ENCODE assay signal across 8 mouse cellular contexts in genomic region chr1:180813409-180813884, GRCm38 (mm10). TPM values are rescaled to one million over a fixed set of nuclear protein-coding genes. Genes with fewer than 3 reads are reported as not detected.
A peak's percentile ranks its signal among the peaks of the same experiment; 100 is the strongest.
DNase-seq lines count a peak whose midpoint lies in the region; ATAC-seq and TF ChIP-seq lines count a peak whose summit lies in the region.

No protein-coding gene starts in this region.

- WGBS in embryonic facial prominence, embryonic 12.5 days, result under 1% methylated on average over 40 of the region's 65 CpGs
- under 1% methylated on average over 61 of the region's 65 CpGs for WGBS in kidney, adult 2 months
- under 1% methylated on average over 30 of the region's 65 CpGs for WGBS in limb, embryonic 11.5 days
- WGBS in midbrain, embryonic 13.5 days, result 0% methylated on average over 26 of the region's 65 CpGs
- WGBS in small intestine, adult 2 months, result under 1% methylated on average over 50 of the region's 65 CpGs

- peak overlapping the region; percentile 98 for H3K9ac ChIP-seq in embryonic facial prominence, embryonic 12.5 days
- H3K9ac ChIP-seq in limb, embryonic 11.5 days (ENCODE audit: low read length), result peak overlapping the region; percentile 99
- H3K9ac ChIP-seq in midbrain, embryonic 13.5 days (replicated peaks), result peak overlapping the region; percentile 100

- no peaks in the 10 kb centered on the region for H3K27me3 ChIP-seq in embryonic facial prominence, embryonic 12.5 days
- H3K27me3 ChIP-seq in kidney, adult 2 months (replicated peaks; ENCODE audit: control insufficient read depth, insufficient read depth, low read length), result no peaks in the 10 kb centered on the region
- no peaks in the 10 kb centered on the region for H3K27me3 ChIP-seq in limb, embryonic 11.5 days (ENCODE audit: control insufficient read depth, insufficient read depth, low read length)
- H3K27me3 ChIP-seq in midbrain, embryonic 13.5 days, result no peaks in the 10 kb centered on the region
- no peaks in the 10 kb centered on the region for H3K27me3 ChIP-seq in small intestine, adult 2 months (ENCODE audit: control insufficient read depth, insufficient read depth, low read length)

- peak; percentile 95 for ATAC-seq in embryonic facial prominence, embryonic 12.5 days (ENCODE audit: insufficient number of reproducible peaks, insufficient read depth, low FRiP score, low TSS enrichment)
- peak; percentile 95 for ATAC-seq in limb, embryonic 11.5 days (ENCODE audit: insufficient number of reproducible peaks, low FRiP score, low TSS enrichment, low read depth)
- ATAC-seq in midbrain, embryonic 13.5 days, result peak; percentile 95

- no peak for TF ChIP-seq CTCF in kidney, adult 2 months (conservative IDR thresholded peaks at IDR 0.05; ENCODE audit: insufficient read depth, insufficient read length, low read depth, low read length)
- TF ChIP-seq CTCF in small intestine, adult 2 months (IDR thresholded peaks at IDR 0.05; ENCODE audit: extremely low read depth, insufficient read length, insufficient replicate concordance, low read depth, low read length), result no peak

- H3K27ac ChIP-seq in embryonic facial prominence, embryonic 12.5 days, result peak overlapping the region; percentile 100
- H3K27ac ChIP-seq in kidney, adult 2 months (ENCODE audit: insufficient read depth, low read depth, low read length), result peak overlapping the region; percentile 91
- H3K27ac ChIP-seq in limb, embryonic 11.5 days (replicated peaks; ENCODE audit: low read depth, low read length), result peak overlapping the region; percentile 98
- peak overlapping the region; percentile 100 for H3K27ac ChIP-seq in midbrain, embryonic 13.5 days
- H3K27ac ChIP-seq in small intestine, adult 2 months (ENCODE audit: insufficient read depth, low read depth, low read length), result peak overlapping the region; percentile 93

- H3K4me1 ChIP-seq in embryonic facial prominence, embryonic 12.5 days, result peaks cover 26% of the 10 kb centered on the region
- H3K4me1 ChIP-seq in kidney, adult 2 months (ENCODE audit: control insufficient read depth, insufficient read depth, low read length), result peaks cover 3% of the 10 kb centered on the region; the same call in 1 of the 2 replicates
- H3K4me1 ChIP-seq in limb, embryonic 11.5 days (ENCODE audit: control insufficient read depth, insufficient read depth, low read length), result peaks cover 8% of the 10 kb centered on the region; the same call in 1 of the 2 replicates
- peaks cover 45% of the 10 kb centered on the region for H3K4me1 ChIP-seq in midbrain, embryonic 13.5 days (replicated peaks)
- peaks cover 2% of the 10 kb centered on the region; the same call in 1 of the 2 replicates for H3K4me1 ChIP-seq in small intestine, adult 2 months (ENCODE audit: control insufficient read depth, insufficient read depth, insufficient read length, low read length)

- peak; percentile 96 for TF ChIP-seq POLR2A in kidney, adult 2 months (IDR thresholded peaks at IDR 0.05; ENCODE audit: low read depth, low read length)
- TF ChIP-seq POLR2A in small intestine, adult 2 months (IDR thresholded peaks at IDR 0.05; ENCODE audit: low read depth, low read length), result peak; percentile 92

- peak; percentile 88 for DNase-seq in 3134 (ENCODE audit: extremely low read depth, insufficient read length, low spot score)
- DNase-seq in adrenal gland, postnatal 36 days, result peak; percentile 96 to 97
- peak; percentile 97 for DNase-seq in heart, adult 18-20 months
- DNase-seq in kidney, adult 2 months, result peak; percentile 96
- DNase-seq in limb, embryonic 11.5 days (ENCODE audit: low spot score), result peak; percentile 98

- H3K9me3 ChIP-seq in embryonic facial prominence, embryonic 12.5 days, result no peaks in the 10 kb centered on the region
- no peaks in the 10 kb centered on the region for H3K9me3 ChIP-seq in limb, embryonic 11.5 days (ENCODE audit: control insufficient read depth, low read length)
- no peaks in the 10 kb centered on the region for H3K9me3 ChIP-seq in midbrain, embryonic 13.5 days

- H3K36me3 ChIP-seq in embryonic facial prominence, embryonic 12.5 days, result peaks cover 19% of the 10 kb centered on the region
- H3K36me3 ChIP-seq in kidney, adult 2 months (ENCODE audit: control insufficient read depth, insufficient read depth, low read length), result peaks cover 6% of the 10 kb centered on the region
- H3K36me3 ChIP-seq in limb, embryonic 11.5 days (ENCODE audit: control insufficient read depth, insufficient read depth, low read length), result peaks cover 9% of the 10 kb centered on the region
- H3K36me3 ChIP-seq in midbrain, embryonic 13.5 days, result peaks cover 19% of the 10 kb centered on the region
- H3K36me3 ChIP-seq in small intestine, adult 2 months (ENCODE audit: control insufficient read depth, insufficient read depth, low read length), result peaks cover 17% of the 10 kb centered on the region

- peak overlapping the region; percentile 88 for H3K4me3 ChIP-seq in embryonic facial prominence, embryonic 12.5 days
- peak overlapping the region; percentile 97 for H3K4me3 ChIP-seq in kidney, adult 2 months (ENCODE audit: insufficient read depth, low read depth, low read length)
- H3K4me3 ChIP-seq in limb, embryonic 11.5 days (ENCODE audit: low read depth, low read length), result peak overlapping the region; percentile 79
- H3K4me3 ChIP-seq in midbrain, embryonic 13.5 days (replicated peaks), result peak overlapping the region; percentile 99
- peak overlapping the region; percentile 96 for H3K4me3 ChIP-seq in small intestine, adult 2 months (ENCODE audit: low read depth, low read length)

- peak overlapping the region; percentile 72 for H3K4me2 ChIP-seq in embryonic facial prominence, embryonic 12.5 days (replicated peaks)
- H3K4me2 ChIP-seq in limb, embryonic 11.5 days (ENCODE audit: low read depth, severe bottlenecking), result peak overlapping the region; percentile 66; the same call in 1 of the 2 replicates
- H3K4me2 ChIP-seq in midbrain, embryonic 13.5 days (replicated peaks), result peak overlapping the region; percentile 70

RNA-seq across cellular contexts. Expression of gene H3f3a, which starts 0.3 kb away (rescaled TPM):
- 100 to 1,000 TPM; 680 to 813 TPM for total RNA-seq in adrenal gland, postnatal 36 days (2021)
- polyA plus RNA-seq in embryonic facial prominence, embryonic 12.5 days (2016; fragmentation: Nextera tagmentation; extraction: Ambion mirVana), result 3,184 and 3,209 TPM in 2 replicates
- total RNA-seq in heart, adult 18-20 months (2021), result 100 to 1,000 TPM; 363 to 405 TPM
- 324 and 348 TPM in 2 replicates for polyA plus RNA-seq in kidney, adult 2 months (2012; rRNA removed)
- polyA plus RNA-seq in limb, embryonic 11.5 days (2014; fragmentation: Nextera tagmentation; extraction: Ambion mirVana), result 3,717 and 3,908 TPM in 2 replicates
- 4,178 and 4,302 TPM in 2 replicates for polyA plus RNA-seq in midbrain, embryonic 13.5 days (2015; fragmentation: Nextera tagmentation; extraction: Ambion mirVana)
- 156 and 262 TPM in 2 replicates for polyA plus RNA-seq in small intestine, adult 2 months (2012; rRNA removed)

RNA-seq across cellular contexts. Expression of gene Sde2, which starts 37.5 kb away (rescaled TPM):
- 10 to 100 TPM; 24.6 to 30.5 TPM for total RNA-seq in adrenal gland, postnatal 36 days (2021)
- 41.6 and 47.0 TPM in 2 replicates for polyA plus RNA-seq in embryonic facial prominence, embryonic 12.5 days (2016; fragmentation: Nextera tagmentation; extraction: Ambion mirVana)
- 10 to 100 TPM; 10.1 to 11.4 TPM for total RNA-seq in heart, adult 18-20 months (2021)
- 6.2 and 8.4 TPM in 2 replicates for polyA plus RNA-seq in kidney, adult 2 months (2012; rRNA removed)
- polyA plus RNA-seq in limb, embryonic 11.5 days (2014; fragmentation: Nextera tagmentation; extraction: Ambion mirVana), result 44.1 and 46.9 TPM in 2 replicates
- 28.8 and 33.6 TPM in 2 replicates for polyA plus RNA-seq in midbrain, embryonic 13.5 days (2015; fragmentation: Nextera tagmentation; extraction: Ambion mirVana)
- polyA plus RNA-seq in small intestine, adult 2 months (2012; rRNA removed), result 3.2 and 5.9 TPM in 2 replicates

Comparison
In these comparisons a context has a peak if more than half of its experiments do, and no peak if none do; other contexts are left out.
1. Peak in every context shown above with its lines: DNase-seq, ATAC-seq, H3K4me3 ChIP-seq and H3K27ac ChIP-seq.